Mouse (Mus musculus) testis, adult 2 months (tissue): ENCODE data around the gene Fry. TPM values are rescaled to one million over a fixed set of nuclear protein-coding genes. Genes with fewer than 3 reads are reported as not detected.

Experiments used
- H3K27ac ChIP-seq: fragments of 200-500 bp; 2 replicates; pipeline ENCODE4 v1.5.1; 2012; ENCODE audit warnings: low read depth, low read length; ENCODE audit not compliant: control insufficient read depth, insufficient read depth
- H3K27me3 ChIP-seq: fragments of 200-500 bp; 2 replicates; pipeline ENCODE4 v1.6.1; 2012; ENCODE audit warnings: mild to moderate bottlenecking, low read length, moderate library complexity; ENCODE audit not compliant: control insufficient read depth, insufficient read depth
- H3K36me3 ChIP-seq: fragments of 200-500 bp; 2 replicates; pipeline ENCODE4 v1.6.1; 2012; ENCODE audit warnings: mild to moderate bottlenecking, low read length; ENCODE audit not compliant: control insufficient read depth, insufficient read depth
- H3K4me1 ChIP-seq: fragments of 200-500 bp; 2 replicates; pipeline ENCODE4 v1.6.1; 2012; ENCODE audit warnings: low read length; ENCODE audit not compliant: control insufficient read depth, insufficient read depth
- H3K4me3 ChIP-seq: fragments of 200-500 bp; 2 replicates; pipeline ENCODE4 v1.5.1; 2012; ENCODE audit warnings: low read depth, mild to moderate bottlenecking, low read length, moderate library complexity, mixed read lengths; ENCODE audit not compliant: control insufficient read depth
- CTCF ChIP-seq: fragments of 200-500 bp; IDR thresholded peaks from 2 replicates; pipeline ENCODE4 v1.5.1; 2012; ENCODE audit warnings: low read depth, mild to moderate bottlenecking, inconsistent platforms, low read length, moderate library complexity; ENCODE audit not compliant: control insufficient read depth, insufficient read depth, insufficient replicate concordance
- POLR2A ChIP-seq: fragments of 200-500 bp; IDR thresholded peaks from 2 replicates; pipeline ENCODE4 v1.6.1; 2012; ENCODE audit warnings: low read depth, mild to moderate bottlenecking, inconsistent platforms, low read length, moderate library complexity; ENCODE audit not compliant: control insufficient read depth
- polyA plus RNA-seq: library from polyadenylated mRNA; depleted of rRNA; stranded (reverse); fragments of >200 nt; gene quantifications from 2 replicates; pipeline ENCODE4 v1.2.3, GENCODE M21; 2012

Gene Fry
- polyA plus RNA-seq, 1 experiment = 8.4 TPM

GRCm38 (mm10) chr5:150275314-150275713 is 156.9 kb downstream of the Fry start:
- Histone ChIP-seq H3K27me3 (no peaks in the 10 kb centered on the region), H3K27ac (no peak overlapping the region), H3K36me3 (no peaks in the 10 kb centered on the region), H3K4me3 (no peak overlapping the region), H3K4me1 (no peaks in the 10 kb centered on the region)
- no peak for TF ChIP-seq POLR2A
- no peak for TF ChIP-seq CTCF

- no peaks in the 10 kb centered on the region for H3K4me1 ChIP-seq
- no peak overlapping the region for H3K27ac ChIP-seq
- no peak overlapping the region for H3K4me3 ChIP-seq
- no peaks in the 10 kb centered on the region for H3K27me3 ChIP-seq
- TF ChIP-seq CTCF (no peak), POLR2A (no peak)
- H3K36me3 ChIP-seq = no peaks in the 10 kb centered on the region
Observed at GRCm38 (mm10) chr5:150276611-150277010, 158.2 kb downstream of the Fry start.

GRCm38 (mm10) chr5:150279387-150279786 is 160.9 kb downstream of the Fry start:
- Histone ChIP-seq H3K27ac (no peak overlapping the region), H3K4me1 (no peaks in the 10 kb centered on the region), H3K27me3 (no peaks in the 10 kb centered on the region), H3K4me3 (no peak overlapping the region), H3K36me3 (no peaks in the 10 kb centered on the region)
- TF ChIP-seq POLR2A (no peak), CTCF (no peak)

GRCm38 (mm10) chr5:150281084-150281483 is 162.6 kb downstream of the Fry start:
- H3K27me3 ChIP-seq = no peaks in the 10 kb centered on the region
- H3K27ac ChIP-seq = no peak overlapping the region
- H3K4me1 ChIP-seq = no peaks in the 10 kb centered on the region
- no peak overlapping the region for H3K4me3 ChIP-seq
- no peaks in the 10 kb centered on the region for H3K36me3 ChIP-seq
- TF ChIP-seq POLR2A (no peak), CTCF (peak; percentile 79; the same call in 1 of the 2 replicates)

GRCm38 (mm10) chr5:150282091-150282490 is 163.6 kb downstream of the Fry start:
- no peaks in the 10 kb centered on the region for H3K27me3 ChIP-seq
- TF ChIP-seq POLR2A = no peak
- TF ChIP-seq CTCF = no peak
- no peak overlapping the region for H3K4me3 ChIP-seq
- H3K36me3 ChIP-seq = no peaks in the 10 kb centered on the region
- no peak overlapping the region for H3K27ac ChIP-seq
- no peaks in the 10 kb centered on the region for H3K4me1 ChIP-seq

- TF ChIP-seq CTCF (no peak), POLR2A (no peak)
- peaks cover 2% of the 10 kb centered on the region; the same call in 1 of the 2 replicates for H3K4me1 ChIP-seq
- H3K27me3 ChIP-seq = no peaks in the 10 kb centered on the region
- no peak overlapping the region for H3K27ac ChIP-seq
- H3K4me3 ChIP-seq = no peak overlapping the region
- H3K36me3 ChIP-seq = no peaks in the 10 kb centered on the region
Observed at GRCm38 (mm10) chr5:150287949-150288348, 169.5 kb downstream of the Fry start.

GRCm38 (mm10) chr5:150289611-150290010 is 171.2 kb downstream of the Fry start:
- H3K27ac ChIP-seq = no peak overlapping the region
- H3K4me1 ChIP-seq = peaks cover 2% of the 10 kb centered on the region; the same call in 1 of the 2 replicates
- no peak overlapping the region for H3K4me3 ChIP-seq
- no peaks in the 10 kb centered on the region for H3K36me3 ChIP-seq
- peak; percentile 57; the same call in 1 of the 2 replicates for TF ChIP-seq CTCF
- TF ChIP-seq POLR2A = no peak
- H3K27me3 ChIP-seq = no peaks in the 10 kb centered on the region
